9 mouse cellular contexts compared by ENCODE assay signal in genomic region chr7:101462327-101463068, GRCm38 (mm10). TPM values are rescaled to one million over a fixed set of nuclear protein-coding genes. Genes with fewer than 3 reads are reported as not detected.
DNase-seq lines count a peak whose midpoint lies in the region; ATAC-seq lines count a peak whose summit lies in the region.
"Had no signal": no experiment of that assay in that cellular context is flagged by ENCODE, and none has a peak within 500 bp of the region (broad histone marks: within the 10 kb centered on the region; RNA-seq: fewer than 3 reads in every experiment).

No protein-coding gene starts in this region.

- no peak overlapping the region for H3K9ac ChIP-seq in intestine, embryonic 16.5 days (ENCODE audit: low read depth, low read length)
- no peak overlapping the region for H3K9ac ChIP-seq in intestine, embryonic 15.5 days
- H3K9ac ChIP-seq: midbrain, embryonic 12.5 days had no signal

- no peak overlapping the region for H3K27ac ChIP-seq in intestine, embryonic 16.5 days (ENCODE audit: low read length)
- no peak overlapping the region for H3K27ac ChIP-seq in intestine, embryonic 15.5 days
- H3K27ac ChIP-seq: midbrain, embryonic 12.5 days had no signal

- WGBS in intestine, embryonic 16.5 days = 70% methylated on average over 14 of the region's 14 CpGs
- 67% methylated on average over 14 of the region's 14 CpGs for WGBS in intestine, embryonic 15.5 days

- H3K4me3 ChIP-seq in intestine, embryonic 16.5 days (ENCODE audit: low read length) = no peak overlapping the region
- H3K4me3 ChIP-seq in intestine, embryonic 15.5 days (replicated peaks) = no peak overlapping the region
- H3K4me3 ChIP-seq: midbrain, embryonic 12.5 days had no signal

- DNase-seq in B cell, adult 2 months = peak; percentile 46
- DNase-seq in brain, embryonic 18.5 days (ENCODE audit: low read depth, low spot score) = peak; percentile 60
- peak; percentile 81 to 88 for DNase-seq in layer of hippocampus, adult 8-10 months (ENCODE audit: low spot score in 2 of 2)
- no peak for DNase-seq in ovary, adult 18-20 months (ENCODE audit: low spot score)
- no peak for DNase-seq in liver

- ATAC-seq in intestine, embryonic 16.5 days = 0 out of 2 replicates have a peak, but pooled peaks have one; percentile 14
- ATAC-seq in intestine, embryonic 15.5 days = no peak

- H3K27me3 ChIP-seq in intestine, embryonic 16.5 days (replicated peaks; ENCODE audit: control insufficient read depth, insufficient read depth, low read length) = no peaks in the 10 kb centered on the region
- no peaks in the 10 kb centered on the region for H3K27me3 ChIP-seq in intestine, embryonic 15.5 days (replicated peaks)

- no peaks in the 10 kb centered on the region for H3K36me3 ChIP-seq in intestine, embryonic 16.5 days (ENCODE audit: control insufficient read depth, insufficient read depth, low read length)
- no peaks in the 10 kb centered on the region for H3K36me3 ChIP-seq in intestine, embryonic 15.5 days
- H3K36me3 ChIP-seq: midbrain, embryonic 12.5 days had no signal

- no peak overlapping the region for H3K4me2 ChIP-seq in intestine, embryonic 16.5 days (ENCODE audit: low read depth, low read length)
- H3K4me2 ChIP-seq in intestine, embryonic 15.5 days (replicated peaks) = no peak overlapping the region
- H3K4me2 ChIP-seq: midbrain, embryonic 12.5 days had no signal

- H3K4me1 ChIP-seq in intestine, embryonic 16.5 days (ENCODE audit: control insufficient read depth, insufficient read depth, low read length) = peaks cover 25% of the 10 kb centered on the region
- peaks cover 43% of the 10 kb centered on the region for H3K4me1 ChIP-seq in intestine, embryonic 15.5 days (replicated peaks)

- H3K9me3 ChIP-seq in intestine, embryonic 16.5 days (ENCODE audit: control insufficient read depth, low read length) = no peaks in the 10 kb centered on the region
- H3K9me3 ChIP-seq in intestine, embryonic 15.5 days = no peaks in the 10 kb centered on the region
- H3K9me3 ChIP-seq: midbrain, embryonic 12.5 days had no signal

RNA-seq across cellular contexts. Expression of gene Pde2a, which starts 41.0 kb away (rescaled TPM):
- polyA plus RNA-seq in intestine, embryonic 16.5 days (2015; fragmentation: Nextera tagmentation; extraction: Ambion mirVana) = 23.0 and 23.5 TPM in 2 replicates
- polyA plus RNA-seq in intestine, embryonic 15.5 days (2015; fragmentation: Nextera tagmentation; extraction: Ambion mirVana) = 15.4 and 16.6 TPM in 2 replicates
- total RNA-seq in layer of hippocampus, adult 8-10 months (2022) = 100 to 1,000 TPM; 320 to 356 (median 336) TPM

RNA-seq across cellular contexts. Expression of gene Gm45837, which starts 51.8 kb away (rescaled TPM):
- not detected in 2 replicates for polyA plus RNA-seq in intestine, embryonic 16.5 days (2015; fragmentation: Nextera tagmentation; extraction: Ambion mirVana)
- polyA plus RNA-seq in intestine, embryonic 15.5 days (2015; fragmentation: Nextera tagmentation; extraction: Ambion mirVana) = 3.5 and 5.7 TPM in 2 replicates
- total RNA-seq in layer of hippocampus, adult 8-10 months (2022) = 1 to 10 TPM in 1 of 4 experiments, not detected in 3; 1.8 TPM
- polyA plus RNA-seq: midbrain, embryonic 12.5 days; spleen, adult 2 months had no signal

Comparison
In these comparisons a context has a peak if more than half of its experiments do, and no peak if none do; other contexts are left out.
1. DNase-seq: peak in B cell, adult 2 months (2 of 2), brain, embryonic 18.5 days (single experiment) and layer of hippocampus, adult 8-10 months (2 of 2); none in ovary, adult 18-20 months (single experiment) and liver (single experiment).